Mouse (Mus musculus): ENCODE measurements around the gene Mpp2. TPM values are rescaled to one million over a fixed set of nuclear protein-coding genes. Genes with fewer than 3 reads are reported as not detected.
A peak's percentile ranks its signal among the peaks of the same experiment; 100 is the strongest.

Gene Mpp2
- 21.0 and 24.1 TPM in 2 replicates for polyA plus RNA-seq (2015; fragmentation: Nextera tagmentation; extraction: Ambion mirVana)

- peak within 1 kb of the TSS; percentile 58 for H3K4me3 ChIP-seq (replicated peaks; ENCODE audit: low read length)
- no peaks in the 10 kb centered on the region for H3K9me3 ChIP-seq (ENCODE audit: control insufficient read depth, low read length)
- peak within 1 kb of the TSS; percentile 86 for H3K4me2 ChIP-seq (ENCODE audit: low read length)
- H3K27me3 ChIP-seq (replicated peaks; ENCODE audit: control insufficient read depth, insufficient read depth, low read length), result no peaks in the 10 kb centered on the region
- peak within 1 kb of the TSS; percentile 98 for H3K27ac ChIP-seq (ENCODE audit: low read length)
- H3K9ac ChIP-seq (replicated peaks; ENCODE audit: low read depth, low read length), result peak within 1 kb of the TSS; percentile 73
- WGBS, result under 1% methylated on average over 49 of the region's 49 CpGs
- H3K4me1 ChIP-seq (replicated peaks; ENCODE audit: control insufficient read depth, insufficient read depth, low read length), result peaks cover 26% of the 10 kb centered on the region
- H3K36me3 ChIP-seq (ENCODE audit: control insufficient read depth, insufficient read depth), result peaks cover 2% of the 10 kb centered on the region; the same call in 1 of the 2 replicates
- ATAC-seq, result peak; percentile 47
These were observed at the start of gene Mpp2 for GRCm38 (mm10) chr11:102087931-102088898. Mpp2 (minus strand) TSS chr11:102088515.

DNA sequence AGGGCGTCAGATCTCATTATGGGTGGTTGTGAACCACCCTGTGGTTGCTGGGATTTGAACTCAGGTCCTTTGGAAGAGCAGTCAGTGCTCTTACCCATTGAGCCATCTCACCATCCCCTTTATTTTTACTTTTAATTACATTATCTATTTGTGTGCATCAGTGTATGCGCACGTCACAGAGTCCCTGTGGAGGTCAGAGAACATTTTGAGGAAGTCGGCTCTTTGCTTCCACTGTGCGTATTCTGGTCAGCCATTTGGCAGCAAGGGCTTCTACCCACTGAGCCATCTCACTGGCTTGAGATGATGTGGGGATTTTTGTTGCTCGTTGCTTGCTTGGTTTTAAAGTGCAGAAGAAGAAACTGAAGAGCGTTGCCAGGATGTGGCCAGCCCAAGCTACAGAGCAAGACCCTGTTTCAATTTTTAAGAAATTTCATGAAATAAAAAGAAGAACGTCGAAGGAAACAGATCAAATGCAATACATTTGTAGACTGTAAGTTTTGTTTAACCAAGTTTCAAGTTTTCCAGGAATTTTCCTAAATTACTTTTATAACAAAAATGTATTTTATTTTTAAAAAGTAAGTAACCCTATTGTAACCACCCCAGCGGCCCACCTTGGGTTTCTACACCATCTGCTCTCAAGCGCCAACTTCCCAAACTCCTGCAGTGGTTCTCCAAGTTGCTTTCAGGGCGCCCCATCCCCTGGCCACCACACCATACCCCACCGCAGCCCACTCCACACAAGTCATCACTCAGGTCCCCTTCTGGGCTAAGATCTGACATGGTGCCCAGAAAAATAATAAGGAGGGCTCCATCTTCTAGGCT, 49.5 kb upstream of the Mpp2 start:
- Histone ChIP-seq H3K27ac (ENCODE audit: low read length) (no peak overlapping the region), H3K27me3 (replicated peaks; ENCODE audit: control insufficient read depth, insufficient read depth, low read length) (0 out of 2 replicates have a peak, but pooled peaks cover 2% of the 10 kb centered on the region), H3K9me3 (ENCODE audit: control insufficient read depth, low read length) (no peaks in the 10 kb centered on the region), H3K4me2 (ENCODE audit: low read length) (peak overlapping the region; percentile 53), H3K4me3 (replicated peaks; ENCODE audit: low read length) (peak overlapping the region; percentile 27), H3K4me1 (replicated peaks; ENCODE audit: control insufficient read depth, insufficient read depth, low read length) (peaks cover 7% of the 10 kb centered on the region), H3K36me3 (ENCODE audit: control insufficient read depth, insufficient read depth) (no peaks in the 10 kb centered on the region), H3K9ac (replicated peaks; ENCODE audit: low read depth, low read length) (peak overlapping the region; percentile 51)
- WGBS, result 46% methylated on average over 13 of the region's 13 CpGs
- peak; percentile 36; the same call in 1 of the 2 replicates for ATAC-seq

- no peak overlapping the region for H3K9ac ChIP-seq (replicated peaks; ENCODE audit: low read depth, low read length)
- 29% methylated on average over 4 of the region's 4 CpGs for WGBS
These were observed 46.2 kb upstream of the Mpp2 start for GRCm38 (mm10) chr11:102134516-102134915.

DNA sequence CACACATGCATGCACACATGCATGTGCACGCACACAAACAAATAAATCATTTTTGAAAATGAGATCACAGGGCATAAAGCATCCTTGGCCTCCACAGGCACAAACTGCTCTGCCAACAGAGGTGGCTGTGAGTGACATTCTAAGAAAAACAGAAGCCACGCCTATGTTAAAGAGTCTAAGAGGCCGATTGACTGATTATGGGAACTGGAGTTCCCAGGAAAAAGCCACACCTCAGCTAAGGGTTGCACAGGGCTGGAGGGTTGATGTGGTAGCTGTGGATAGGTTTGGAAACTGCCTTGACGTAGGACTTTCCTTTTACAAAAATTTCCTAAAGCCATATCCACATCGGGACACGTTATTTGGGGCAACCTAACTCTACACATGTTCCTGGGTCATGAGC, 29.1 kb upstream of the Mpp2 start:
- Histone ChIP-seq H3K27me3 (replicated peaks; ENCODE audit: control insufficient read depth, insufficient read depth, low read length) (no peaks in the 10 kb centered on the region), H3K4me3 (replicated peaks; ENCODE audit: low read length) (no peak overlapping the region), H3K9me3 (ENCODE audit: control insufficient read depth, low read length) (no peaks in the 10 kb centered on the region), H3K9ac (replicated peaks; ENCODE audit: low read depth, low read length) (no peak overlapping the region), H3K4me1 (replicated peaks; ENCODE audit: control insufficient read depth, insufficient read depth, low read length) (no peaks in the 10 kb centered on the region), H3K36me3 (ENCODE audit: control insufficient read depth, insufficient read depth) (no peaks in the 10 kb centered on the region), H3K27ac (ENCODE audit: low read length) (no peak overlapping the region), H3K4me2 (ENCODE audit: low read length) (no peak overlapping the region)
- no peak for ATAC-seq
- 80% methylated on average over 6 of the region's 6 CpGs for WGBS

More at GRCm38 (mm10) chr11:102134516-102134915, 46.2 kb upstream of the Mpp2 start:
- Histone ChIP-seq H3K4me2 (ENCODE audit: low read length) (no peak overlapping the region), H3K9me3 (ENCODE audit: control insufficient read depth, low read length) (no peaks in the 10 kb centered on the region), H3K4me3 (replicated peaks; ENCODE audit: low read length) (no peak overlapping the region), H3K27ac (ENCODE audit: low read length) (no peak overlapping the region), H3K27me3 (replicated peaks; ENCODE audit: control insufficient read depth, insufficient read depth, low read length) (0 out of 2 replicates have a peak, but pooled peaks cover 2% of the 10 kb centered on the region), H3K36me3 (ENCODE audit: control insufficient read depth, insufficient read depth) (no peaks in the 10 kb centered on the region), H3K4me1 (replicated peaks; ENCODE audit: control insufficient read depth, insufficient read depth, low read length) (peaks cover 7% of the 10 kb centered on the region)
- no peak for ATAC-seq

DNA sequence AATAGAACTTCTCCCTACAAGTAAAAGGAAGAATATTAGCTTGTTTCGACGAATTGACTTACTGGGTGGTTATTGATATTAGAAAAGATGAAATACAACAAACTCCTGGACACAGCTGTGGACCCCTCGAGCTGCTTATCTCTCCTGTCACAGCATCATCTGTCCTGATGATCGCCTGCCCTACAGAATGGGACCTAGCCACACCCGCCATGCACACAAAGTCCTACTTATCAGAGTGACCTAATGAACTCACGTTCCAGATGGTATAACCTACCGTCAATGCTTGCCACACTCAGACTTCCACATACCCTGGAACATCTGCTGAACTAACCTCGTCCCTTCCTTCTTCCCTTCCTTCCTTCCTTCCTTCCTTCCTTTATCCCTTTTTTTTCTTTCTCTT, 27.9 kb upstream of the Mpp2 start:
- 81% methylated on average over 8 of the region's 8 CpGs for WGBS
- Histone ChIP-seq H3K36me3 (ENCODE audit: control insufficient read depth, insufficient read depth) (no peaks in the 10 kb centered on the region), H3K4me2 (ENCODE audit: low read length) (no peak overlapping the region), H3K4me3 (replicated peaks; ENCODE audit: low read length) (no peak overlapping the region), H3K27ac (ENCODE audit: low read length) (no peak overlapping the region), H3K4me1 (replicated peaks; ENCODE audit: control insufficient read depth, insufficient read depth, low read length) (no peaks in the 10 kb centered on the region), H3K27me3 (replicated peaks; ENCODE audit: control insufficient read depth, insufficient read depth, low read length) (no peaks in the 10 kb centered on the region), H3K9ac (replicated peaks; ENCODE audit: low read depth, low read length) (no peak overlapping the region), H3K9me3 (ENCODE audit: control insufficient read depth, low read length) (no peaks in the 10 kb centered on the region)
- no peak for ATAC-seq

GRCm38 (mm10) chr11:102111576-102111975, 23.3 kb upstream of the Mpp2 start:
- WGBS, result 80% methylated on average over 5 of the region's 5 CpGs
- no peaks in the 10 kb centered on the region for H3K4me1 ChIP-seq (replicated peaks; ENCODE audit: control insufficient read depth, insufficient read depth, low read length)
- H3K9me3 ChIP-seq (ENCODE audit: control insufficient read depth, low read length), result no peaks in the 10 kb centered on the region
- no peak overlapping the region for H3K27ac ChIP-seq (ENCODE audit: low read length)
- ATAC-seq, result no peak
- H3K4me3 ChIP-seq (replicated peaks; ENCODE audit: low read length), result no peak overlapping the region
- no peak overlapping the region for H3K9ac ChIP-seq (replicated peaks; ENCODE audit: low read depth, low read length)
- H3K4me2 ChIP-seq (ENCODE audit: low read length), result no peak overlapping the region
- H3K36me3 ChIP-seq (ENCODE audit: control insufficient read depth, insufficient read depth), result no peaks in the 10 kb centered on the region
- peaks cover 24% of the 10 kb centered on the region for H3K27me3 ChIP-seq (replicated peaks; ENCODE audit: control insufficient read depth, insufficient read depth, low read length)

DNA sequence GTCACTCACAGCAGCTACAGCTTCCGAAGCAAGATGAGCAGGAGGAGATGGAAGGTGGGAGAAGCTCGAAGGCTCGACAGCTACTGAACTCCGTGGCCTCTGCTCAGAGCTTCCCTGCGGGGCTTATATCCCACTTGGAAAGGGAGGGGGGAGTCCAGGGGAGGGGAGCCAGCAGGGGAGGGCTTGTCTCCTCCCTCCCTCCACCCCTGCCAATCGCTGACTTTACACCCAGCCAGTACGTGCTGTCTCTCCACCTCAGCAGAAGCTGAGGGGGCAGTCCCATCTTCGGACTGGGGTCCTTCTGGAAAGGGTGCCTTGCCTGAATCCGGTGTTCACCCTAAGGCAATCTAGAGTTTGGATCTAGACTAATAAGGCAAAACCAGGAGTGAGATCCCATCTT, 19.4 kb upstream of the Mpp2 start, which contains the start of gene Pyy:
Gene Pyy, minus strand, starts transcription at position 101 of the 400 bp plus-strand sequence.
- Histone ChIP-seq H3K27ac (ENCODE audit: low read length) (no peak within 1 kb of the TSS), H3K4me3 (replicated peaks; ENCODE audit: low read length) (no peak within 1 kb of the TSS), H3K36me3 (ENCODE audit: control insufficient read depth, insufficient read depth) (no peaks in the 10 kb centered on the region), H3K27me3 (replicated peaks; ENCODE audit: control insufficient read depth, insufficient read depth, low read length) (peaks cover 51% of the 10 kb centered on the region), H3K4me2 (ENCODE audit: low read length) (no peak within 1 kb of the TSS), H3K9me3 (ENCODE audit: control insufficient read depth, low read length) (no peaks in the 10 kb centered on the region), H3K9ac (replicated peaks; ENCODE audit: low read depth, low read length) (no peak within 1 kb of the TSS), H3K4me1 (replicated peaks; ENCODE audit: control insufficient read depth, insufficient read depth, low read length) (no peaks in the 10 kb centered on the region)
- ATAC-seq, result no peak
- WGBS, result 9% methylated on average over 9 of the region's 9 CpGs

GRCm38 (mm10) chr11:102106911-102107310, 18.6 kb upstream of the Mpp2 start:
- Histone ChIP-seq H3K27ac (ENCODE audit: low read length) (no peak overlapping the region), H3K27me3 (replicated peaks; ENCODE audit: control insufficient read depth, insufficient read depth, low read length) (peaks cover 51% of the 10 kb centered on the region), H3K4me3 (replicated peaks; ENCODE audit: low read length) (no peak overlapping the region), H3K36me3 (ENCODE audit: control insufficient read depth, insufficient read depth) (no peaks in the 10 kb centered on the region), H3K4me1 (replicated peaks; ENCODE audit: control insufficient read depth, insufficient read depth, low read length) (no peaks in the 10 kb centered on the region), H3K9ac (replicated peaks; ENCODE audit: low read depth, low read length) (no peak overlapping the region), H3K4me2 (ENCODE audit: low read length) (no peak overlapping the region), H3K9me3 (ENCODE audit: control insufficient read depth, low read length) (no peaks in the 10 kb centered on the region)
- WGBS, result 1% methylated on average over 20 of the region's 21 CpGs
- no peak for ATAC-seq
